Mouse (Mus musculus) forebrain, embryonic 12.5 days (tissue): ENCODE results near the gene Snph. TPM values are rescaled to one million over a fixed set of nuclear protein-coding genes. Genes with fewer than 3 reads are reported as not detected.

Experiments used
- ATAC-seq: fragments of 200-750 bp; cut with Nextera tagmentation; 2 replicates; pipeline ENCODE4 v1.8.0; 2017; ENCODE audit warnings: moderate TSS enrichment; ENCODE audit not compliant: low FRiP score
- H3K27ac ChIP-seq: fragments of 300-500 bp; sonication (generic); 2 replicates; pipeline ENCODE4 v1.5.1; 2016; ENCODE audit warnings: mild to moderate bottlenecking
- H3K27me3 ChIP-seq: fragments of 300-500 bp; sonication (generic); 2 replicates; pipeline ENCODE4 v1.6.1; 2016; ENCODE audit warnings: mild to moderate bottlenecking
- H3K36me3 ChIP-seq: fragments of 300-500 bp; sonication (generic); replicated peaks from 2 replicates; pipeline ENCODE4 v1.6.1; 2016; ENCODE audit warnings: mild to moderate bottlenecking
- H3K4me1 ChIP-seq: fragments of 300-500 bp; sonication (generic); 2 replicates; pipeline ENCODE4 v1.6.1; 2016
- H3K4me2 ChIP-seq: fragments of 300-500 bp; sonication (generic); 2 replicates; pipeline ENCODE4 v1.6.1; 2016; ENCODE audit warnings: mild to moderate bottlenecking, moderate library complexity
- H3K4me3 ChIP-seq: fragments of 300-500 bp; sonication (generic); replicated peaks from 2 replicates; pipeline ENCODE4 v1.5.1; 2016; ENCODE audit warnings: mild to moderate bottlenecking
- H3K9ac ChIP-seq: fragments of 300-500 bp; sonication (generic); 2 replicates; pipeline ENCODE4 v1.6.1; 2016; ENCODE audit warnings: mild to moderate bottlenecking
- H3K9me3 ChIP-seq: fragments of 300-500 bp; sonication (generic); 2 replicates; pipeline ENCODE4 v1.6.1; 2016
- WGBS: fragments of 180-500 bp; shearing (Covaris S2); methylation state at CpG from one replicate; pipeline ENCODE4 v1.1.7; 2016; 5-methylcytosine and 5-hydroxymethylcytosine counted together
- polyA plus RNA-seq: library from polyadenylated mRNA; unstranded; fragments of >200 nt; fragmentation: Nextera tagmentation; extraction: Ambion mirVana; gene quantifications from 2 replicates; pipeline ENCODE4 v1.2.1, GENCODE M21; 2016

Snph gene
- polyA plus RNA-seq, 1 experiment from 2014 or later = 3.5 TPM

GRCm38 (mm10) chr2:151586807-151587206 is 45.6 kb downstream of the Snph start:
- Histone ChIP-seq H3K36me3 (no peaks in the 10 kb centered on the region), H3K27ac (no peak overlapping the region), H3K4me1 (no peaks in the 10 kb centered on the region), H3K4me3 (no peak overlapping the region), H3K27me3 (no peaks in the 10 kb centered on the region), H3K4me2 (no peak overlapping the region), H3K9me3 (no peaks in the 10 kb centered on the region), H3K9ac (no peak overlapping the region)
- no peak for ATAC-seq
- 91% methylated on average over 1 of the region's 1 CpGs for WGBS

GRCm38 (mm10) chr2:151585934-151586333 is 46.5 kb downstream of the Snph start:
- Histone ChIP-seq H3K9ac (no peak overlapping the region), H3K27me3 (no peaks in the 10 kb centered on the region), H3K4me3 (no peak overlapping the region), H3K27ac (no peak overlapping the region), H3K36me3 (no peaks in the 10 kb centered on the region), H3K9me3 (no peaks in the 10 kb centered on the region), H3K4me2 (no peak overlapping the region), H3K4me1 (no peaks in the 10 kb centered on the region)
- 68% methylated on average over 3 of the region's 3 CpGs for WGBS
- no peak for ATAC-seq

- Histone ChIP-seq H3K4me1 (peaks cover 5% of the 10 kb centered on the region; the same call in 1 of the 2 replicates), H3K36me3 (no peaks in the 10 kb centered on the region), H3K4me3 (no peak overlapping the region), H3K4me2 (no peak overlapping the region), H3K27me3 (peaks cover 7% of the 10 kb centered on the region), H3K9me3 (no peaks in the 10 kb centered on the region), H3K9ac (no peak overlapping the region), H3K27ac (no peak overlapping the region)
- WGBS = 40% methylated on average over 1 of the region's 1 CpGs
- ATAC-seq = no peak
These were observed 51.4 kb downstream of the Snph start for GRCm38 (mm10) chr2:151580945-151581344.

- ATAC-seq = no peak
- Histone ChIP-seq H3K36me3 (no peaks in the 10 kb centered on the region), H3K9ac (no peak overlapping the region), H3K4me1 (peaks cover 9% of the 10 kb centered on the region), H3K27me3 (peaks cover 7% of the 10 kb centered on the region), H3K9me3 (no peaks in the 10 kb centered on the region), H3K27ac (no peak overlapping the region), H3K4me2 (no peak overlapping the region), H3K4me3 (no peak overlapping the region)
- 89% methylated on average over 4 of the region's 4 CpGs for WGBS
These were observed 53.2 kb downstream of the Snph start for GRCm38 (mm10) chr2:151579183-151579582.

GRCm38 (mm10) chr2:151575699-151576389 is 56.5 kb downstream of the Snph start:
- WGBS = 2% methylated on average over 38 of the region's 38 CpGs
- Histone ChIP-seq H3K4me1 (peaks cover 9% of the 10 kb centered on the region), H3K27ac (peak overlapping the region; percentile 61), H3K36me3 (no peaks in the 10 kb centered on the region), H3K4me2 (peak overlapping the region; percentile 72), H3K27me3 (peaks cover 13% of the 10 kb centered on the region), H3K9me3 (no peaks in the 10 kb centered on the region), H3K9ac (peak overlapping the region; percentile 48), H3K4me3 (peak overlapping the region; percentile 40)
- peak; percentile 94 for ATAC-seq

- Histone ChIP-seq H3K9me3 (no peaks in the 10 kb centered on the region), H3K27ac (no peak overlapping the region), H3K27me3 (peaks cover 13% of the 10 kb centered on the region), H3K4me1 (peaks cover 9% of the 10 kb centered on the region), H3K9ac (peak overlapping the region; percentile 48), H3K4me3 (peak overlapping the region; percentile 40), H3K36me3 (no peaks in the 10 kb centered on the region), H3K4me2 (peak overlapping the region; percentile 72)
- peak; percentile 9; the same call in 1 of the 2 replicates for ATAC-seq
- 26% methylated on average over 7 of the region's 7 CpGs for WGBS
These were observed 57.2 kb downstream of the Snph start for GRCm38 (mm10) chr2:151575119-151575698.

GRCm38 (mm10) chr2:151574607-151575006 is 57.8 kb downstream of the Snph start:
- Histone ChIP-seq H3K4me1 (peaks cover 9% of the 10 kb centered on the region), H3K4me2 (no peak overlapping the region), H3K27ac (no peak overlapping the region), H3K4me3 (no peak overlapping the region), H3K27me3 (peaks cover 13% of the 10 kb centered on the region), H3K9ac (no peak overlapping the region), H3K9me3 (no peaks in the 10 kb centered on the region), H3K36me3 (no peaks in the 10 kb centered on the region)
- WGBS = 68% methylated on average over 5 of the region's 5 CpGs
- ATAC-seq = no peak

- no peaks in the 10 kb centered on the region for H3K9me3 ChIP-seq
- no peaks in the 10 kb centered on the region for H3K36me3 ChIP-seq
- 74% methylated on average over 3 of the region's 3 CpGs for WGBS
- no peak overlapping the region for H3K9ac ChIP-seq
- H3K27me3 ChIP-seq = peaks cover 8% of the 10 kb centered on the region; the same call in 1 of the 2 replicates
- H3K4me2 ChIP-seq = no peak overlapping the region
- H3K4me3 ChIP-seq = no peak overlapping the region
- H3K27ac ChIP-seq = no peak overlapping the region
- peaks cover 9% of the 10 kb centered on the region for H3K4me1 ChIP-seq
- ATAC-seq = no peak
These were observed 58.7 kb downstream of the Snph start for GRCm38 (mm10) chr2:151573667-151574066.

- ATAC-seq = no peak
- no peaks in the 10 kb centered on the region for H3K36me3 ChIP-seq
- WGBS = 77% methylated on average over 17 of the region's 17 CpGs
These were observed 60.3 kb downstream of the Snph start, which contains the start of gene Sdcbp2 for GRCm38 (mm10) chr2:151571873-151572700. Sdcbp2 (plus strand) TSS chr2:151572622.

GRCm38 (mm10) chr2:151569452-151569851 is 62.9 kb downstream of the Snph start:
- H3K36me3 ChIP-seq = peaks cover 8% of the 10 kb centered on the region
- H3K4me3 ChIP-seq = no peak overlapping the region
- WGBS = 66% methylated on average over 2 of the region's 2 CpGs
- 0 out of 2 replicates have a peak, but pooled peaks cover 6% of the 10 kb centered on the region for H3K27me3 ChIP-seq
- no peaks in the 10 kb centered on the region for H3K9me3 ChIP-seq
- ATAC-seq = no peak
- H3K27ac ChIP-seq = no peak overlapping the region
- no peaks in the 10 kb centered on the region for H3K4me1 ChIP-seq
- no peak overlapping the region for H3K9ac ChIP-seq
- H3K4me2 ChIP-seq = no peak overlapping the region

More at GRCm38 (mm10) chr2:151571873-151572700, 60.3 kb downstream of the Snph start, which contains the start of gene Sdcbp2:
- Histone ChIP-seq H3K9me3 (no peaks in the 10 kb centered on the region), H3K27ac (no peak within 1 kb of the TSS), H3K4me1 (peaks cover 9% of the 10 kb centered on the region), H3K4me2 (no peak within 1 kb of the TSS), H3K27me3 (peaks cover 6% of the 10 kb centered on the region; the same call in 1 of the 2 replicates), H3K4me3 (no peak within 1 kb of the TSS), H3K9ac (no peak within 1 kb of the TSS)

GRCm38 (mm10) chr2:151566856-151567255 is 65.5 kb downstream of the Snph start:
- WGBS = 90% methylated on average over 6 of the region's 6 CpGs
- Histone ChIP-seq H3K9ac (no peak overlapping the region), H3K36me3 (peaks cover 23% of the 10 kb centered on the region), H3K27me3 (no peaks in the 10 kb centered on the region), H3K27ac (no peak overlapping the region), H3K4me3 (no peak overlapping the region), H3K4me2 (no peak overlapping the region), H3K4me1 (no peaks in the 10 kb centered on the region), H3K9me3 (no peaks in the 10 kb centered on the region)
- no peak for ATAC-seq

GRCm38 (mm10) chr2:151564986-151565385 is 67.4 kb downstream of the Snph start:
- H3K27me3 ChIP-seq = no peaks in the 10 kb centered on the region
- no peak overlapping the region for H3K4me2 ChIP-seq
- no peaks in the 10 kb centered on the region for H3K4me1 ChIP-seq
- no peak overlapping the region for H3K9ac ChIP-seq
- WGBS = 81% methylated on average over 3 of the region's 3 CpGs
- H3K36me3 ChIP-seq = peaks cover 41% of the 10 kb centered on the region
- H3K27ac ChIP-seq = no peak overlapping the region
- ATAC-seq = no peak
- H3K4me3 ChIP-seq = no peak overlapping the region
- H3K9me3 ChIP-seq = no peaks in the 10 kb centered on the region
